Mouse (Mus musculus) WW6 (cell line): ENCODE measurements around the gene Syvn1.
"Not testable (repeated sequence)": the region's sequence is repeated elsewhere in the genome, so short reads cannot be mapped to it uniquely, and the experiment has no call there.

Source experiments
- DNase-seq: peaks from one replicate; pipeline ENCODE4 v3.0.0-alpha.2; 2013; ENCODE audit warnings: low read depth, low spot score

Syvn1 gene

GRCm38 (mm10) chr19:6040002-6040401 is 6.4 kb upstream of the Syvn1 start:
- DNase-seq, result no peak

- no peak for DNase-seq
Measured at GRCm38 (mm10) chr19:6042293-6042692, 4.1 kb upstream of the Syvn1 start.

- not testable (repeated sequence) for DNase-seq
Measured at GRCm38 (mm10) chr19:6044102-6044501, 2.3 kb upstream of the Syvn1 start.

- no peak for DNase-seq
Measured at GRCm38 (mm10) chr19:6045366-6046293, 746 bp upstream of the Syvn1 start.

- no peak for DNase-seq
Measured at GRCm38 (mm10) chr19:6047154-6047898, 950 bp downstream of the Syvn1 start.

GRCm38 (mm10) chr19:6047899-6048166 is 1.5 kb downstream of the Syvn1 start:
- no peak for DNase-seq

GRCm38 (mm10) chr19:6048681-6049410 is 2.5 kb downstream of the Syvn1 start:
- no peak for DNase-seq

GRCm38 (mm10) chr19:6052516-6052915 is 6.1 kb downstream of the Syvn1 start:
- DNase-seq, result no peak

- no peak for DNase-seq
Measured at GRCm38 (mm10) chr19:6054296-6054695, 7.9 kb downstream of the Syvn1 start.

GRCm38 (mm10) chr19:6056696-6057095 is 10.3 kb downstream of the Syvn1 start:
- no peak for DNase-seq

- DNase-seq, result peak; percentile 93
Measured at GRCm38 (mm10) chr19:6057313-6058096, 11.1 kb downstream of the Syvn1 start, which contains the start of the genes Mrpl49 and Fau. Gene Mrpl49, minus strand, starts transcription at chr19:6057785. Gene Fau, plus strand, starts transcription at chr19:6057844.

- DNase-seq, result no peak
Measured at GRCm38 (mm10) chr19:6058513-6058912, 12.1 kb downstream of the Syvn1 start.

- no peak for DNase-seq
Measured at GRCm38 (mm10) chr19:6058966-6059365, 12.6 kb downstream of the Syvn1 start.

- peak; percentile 75 for DNase-seq
Measured at GRCm38 (mm10) chr19:6061021-6061533, 14.7 kb downstream of the Syvn1 start, which contains the start of gene Znhit2. Gene Znhit2, plus strand, starts transcription at chr19:6061192.

GRCm38 (mm10) chr19:6061641-6062302 is 15.4 kb downstream of the Syvn1 start:
- no peak for DNase-seq

- no peak for DNase-seq
Measured at GRCm38 (mm10) chr19:6062418-6062817, 16.0 kb downstream of the Syvn1 start.

GRCm38 (mm10) chr19:6063081-6063480 is 16.7 kb downstream of the Syvn1 start:
- DNase-seq, result no peak

- DNase-seq, result no peak
Measured at GRCm38 (mm10) chr19:6066571-6066970, 20.2 kb downstream of the Syvn1 start.

GRCm38 (mm10) chr19:6067011-6067723 is 20.8 kb downstream of the Syvn1 start:
- DNase-seq, result peak; percentile 84
